Mouse (Mus musculus) lung, postnatal 14 days (tissue): ENCODE data around the gene Dock9.

Experiments used
- DNase-seq: peaks from one replicate; pipeline ENCODE4 v3.0.0; 2021

Dock9 gene

DNA sequence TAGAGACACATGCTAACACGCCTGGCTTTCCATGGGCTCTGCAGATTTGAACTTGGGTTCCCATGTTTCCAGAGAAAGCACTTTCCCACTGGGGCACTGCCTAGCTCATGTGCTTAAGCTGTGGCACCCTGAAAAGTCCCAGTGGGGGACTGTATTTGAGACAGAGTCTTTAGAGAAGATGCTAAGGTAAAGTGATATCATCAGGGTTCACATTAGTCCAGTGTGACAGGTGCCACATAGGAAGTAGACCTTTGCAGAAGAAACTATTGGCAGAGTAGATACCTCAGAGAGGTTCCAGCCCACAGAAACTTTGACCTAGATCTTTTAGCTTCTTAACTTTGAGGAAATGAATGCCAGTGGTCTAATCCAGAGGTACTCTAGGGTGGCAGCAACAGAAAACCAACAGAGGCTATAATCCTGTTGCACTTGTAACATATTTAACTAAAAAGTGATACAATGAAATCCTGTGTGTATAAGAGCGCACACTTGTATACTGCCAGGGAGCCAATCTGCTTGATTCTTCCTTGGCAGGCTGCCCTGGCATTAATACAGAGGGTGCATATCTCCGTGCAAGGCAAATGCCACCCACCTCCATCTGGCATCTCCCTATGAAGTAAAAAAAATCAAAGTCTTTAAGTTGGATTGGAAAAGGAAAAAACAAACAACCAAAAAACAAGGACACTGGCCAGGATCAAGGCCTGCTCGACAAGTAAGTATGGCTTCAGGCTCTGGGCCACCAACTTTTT lies 179.8 kb downstream of the Dock9 start:
- DNase-seq = no peak

DNA sequence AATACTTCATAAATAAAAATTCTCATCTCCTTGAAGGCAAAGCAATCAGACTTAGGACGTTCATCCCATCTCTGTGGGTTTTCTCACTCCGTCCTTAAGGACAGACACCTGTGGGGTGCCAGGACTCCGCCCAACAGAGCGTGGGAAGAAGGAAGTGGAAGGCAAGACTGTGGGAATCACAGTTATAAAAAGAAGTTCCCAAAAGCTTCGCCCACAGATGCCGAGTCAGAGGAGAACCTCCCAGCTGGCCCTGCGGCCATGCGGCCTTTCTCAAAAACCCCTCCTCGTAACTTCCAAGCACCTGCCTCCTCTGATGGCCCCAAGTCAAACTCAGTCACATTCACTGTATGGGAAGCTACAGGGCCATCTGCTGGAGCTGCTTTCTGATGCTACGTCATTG lies 182.2 kb downstream of the Dock9 start:
- DNase-seq = no peak

DNA sequence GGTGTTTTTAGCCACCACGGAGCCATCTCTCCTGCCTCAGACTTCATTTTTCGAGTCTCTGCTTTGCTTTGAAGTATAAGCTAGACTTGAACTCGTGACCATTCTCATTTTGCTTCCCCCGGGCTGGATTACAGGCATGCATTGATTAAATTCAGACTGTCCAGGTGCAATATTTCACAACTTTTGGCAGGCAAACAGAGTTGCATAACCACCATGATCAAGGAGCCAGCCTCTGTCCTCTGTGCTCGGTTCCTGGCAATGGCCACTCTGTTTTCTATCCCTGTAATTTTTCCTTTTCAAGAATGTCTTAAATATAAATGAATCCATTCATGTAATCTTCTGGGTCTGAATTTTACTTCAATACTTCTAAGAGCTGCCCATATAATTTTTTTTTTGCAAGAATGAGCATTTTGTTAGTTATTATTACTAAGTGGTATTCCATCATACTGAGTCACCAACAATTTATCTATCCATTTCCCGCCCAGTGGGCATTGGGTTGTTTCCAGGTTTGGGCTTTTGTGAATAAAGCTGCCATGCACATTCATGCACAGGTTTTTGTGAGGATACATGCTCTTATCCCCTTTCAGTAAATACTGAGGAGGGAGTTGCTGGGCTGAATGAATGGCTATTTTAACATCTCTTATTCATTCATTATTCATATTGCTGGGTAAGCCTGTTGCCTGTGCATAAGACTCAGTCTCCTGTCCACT lies 183.0 kb downstream of the Dock9 start:
- peak; percentile 62 for DNase-seq

DNA sequence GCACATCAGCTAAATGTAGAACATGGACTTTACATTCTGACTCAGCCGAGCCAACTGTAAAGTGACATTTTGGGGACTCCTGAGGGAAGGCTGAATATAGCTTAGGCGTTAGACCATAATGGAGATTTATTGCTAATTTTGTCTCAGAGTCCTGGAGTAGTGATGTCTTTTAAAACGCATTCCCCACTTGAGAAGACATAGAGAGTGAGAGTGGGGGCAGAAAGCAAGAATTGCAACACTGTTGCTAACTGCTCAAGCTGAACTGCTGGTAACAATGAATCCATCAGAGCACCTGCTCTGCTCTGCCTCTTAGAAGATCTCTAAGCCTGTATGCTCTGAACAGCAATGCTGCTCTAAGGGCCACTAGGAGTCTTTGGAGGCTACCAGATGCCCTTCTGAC lies 184.1 kb downstream of the Dock9 start:
- DNase-seq = no peak

DNA sequence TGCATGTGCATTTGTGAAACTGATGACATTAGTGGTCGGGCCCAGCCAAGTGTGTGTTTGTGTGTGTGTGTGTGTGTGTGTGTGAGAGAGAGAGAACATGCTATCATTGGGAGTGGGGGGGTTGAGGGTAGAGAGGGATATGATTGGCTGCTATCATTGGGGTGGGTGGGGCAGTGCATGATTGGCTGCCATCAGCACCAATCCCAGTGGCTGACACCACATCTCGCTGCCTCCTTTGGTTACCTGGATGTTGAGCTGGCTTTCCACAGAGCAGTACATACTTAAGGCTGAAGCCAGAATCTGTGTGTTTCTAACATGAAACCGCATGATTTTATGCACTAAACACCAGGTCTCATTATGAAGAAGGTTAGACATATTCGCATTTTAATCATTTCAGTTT lies 184.7 kb downstream of the Dock9 start:
- no peak for DNase-seq

DNA sequence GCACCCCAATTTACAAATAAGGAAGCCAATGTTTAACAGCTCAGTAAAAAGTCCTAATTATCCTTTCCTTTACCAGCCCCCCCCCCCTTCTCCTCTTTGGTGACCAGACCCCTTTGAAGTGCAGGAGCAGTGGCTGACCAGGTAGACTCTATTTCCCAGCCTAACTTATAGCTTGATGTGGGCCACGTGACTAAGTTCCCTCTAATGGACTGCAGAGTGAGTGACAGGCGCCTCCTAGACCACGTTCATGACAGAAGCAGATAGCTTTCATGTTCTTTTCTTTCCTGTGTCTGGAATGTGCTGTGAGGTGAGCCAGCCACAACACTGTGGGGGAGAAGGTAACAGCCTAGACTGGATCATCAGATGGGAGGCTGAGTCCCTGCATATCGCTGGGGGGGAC lies 186.1 kb downstream of the Dock9 start:
- no peak for DNase-seq

DNA sequence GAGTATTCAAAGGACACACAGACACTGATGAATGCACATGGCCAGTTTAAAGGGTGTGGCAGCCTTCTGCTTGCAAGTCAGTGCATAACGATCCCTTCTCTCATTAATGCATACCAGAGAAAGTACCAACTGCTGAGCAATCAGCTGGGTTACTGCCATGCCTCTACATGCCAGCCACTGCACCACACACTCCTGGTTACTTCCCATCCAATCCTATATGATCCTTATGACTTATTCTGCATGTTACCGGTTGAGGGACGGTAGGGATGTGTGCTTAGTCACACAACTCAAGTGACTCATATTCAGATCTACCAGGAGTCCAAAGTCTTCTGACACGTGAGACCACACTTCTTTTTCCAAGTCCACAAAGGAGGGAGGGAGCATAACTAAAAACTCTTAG lies 186.5 kb downstream of the Dock9 start:
- no peak for DNase-seq

DNA sequence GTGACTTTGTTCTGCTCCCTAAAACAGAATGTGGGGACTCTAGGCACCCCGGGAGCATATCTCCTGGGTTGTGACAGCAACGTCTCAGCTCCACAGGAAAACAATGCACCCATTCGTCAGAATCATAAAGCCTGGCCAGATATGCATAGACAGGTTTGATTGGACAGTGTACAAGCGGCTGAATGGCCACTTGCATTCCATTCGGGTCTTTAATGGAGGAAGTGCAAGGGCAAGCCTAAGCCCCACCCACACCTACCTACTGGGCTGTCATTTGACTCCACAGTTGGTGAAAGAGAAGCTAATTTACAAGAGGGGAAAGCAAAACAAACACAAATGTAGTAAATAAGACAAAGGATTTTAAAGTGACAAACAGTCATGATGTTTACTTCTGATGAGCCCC lies 189.1 kb downstream of the Dock9 start:
- no peak for DNase-seq

DNA sequence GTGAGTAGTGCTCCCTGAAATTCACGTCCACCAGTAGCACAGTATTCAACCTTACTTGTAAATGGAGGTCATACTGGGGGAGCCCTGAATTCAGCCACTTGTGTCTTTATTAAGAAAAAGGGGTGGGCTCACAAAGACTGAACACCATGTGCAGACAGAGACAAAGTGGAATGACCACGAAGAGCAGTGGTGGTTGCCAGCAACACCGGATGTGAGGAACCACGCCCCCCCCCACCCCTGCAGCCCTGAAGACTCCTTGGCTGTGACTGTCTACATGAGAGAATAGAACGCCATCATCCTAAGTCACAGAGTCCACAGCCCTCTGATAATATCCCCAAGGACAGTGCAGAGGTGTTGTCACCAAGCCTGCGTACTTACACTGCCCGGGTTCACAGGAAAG lies 191.2 kb downstream of the Dock9 start:
- no peak for DNase-seq

DNA sequence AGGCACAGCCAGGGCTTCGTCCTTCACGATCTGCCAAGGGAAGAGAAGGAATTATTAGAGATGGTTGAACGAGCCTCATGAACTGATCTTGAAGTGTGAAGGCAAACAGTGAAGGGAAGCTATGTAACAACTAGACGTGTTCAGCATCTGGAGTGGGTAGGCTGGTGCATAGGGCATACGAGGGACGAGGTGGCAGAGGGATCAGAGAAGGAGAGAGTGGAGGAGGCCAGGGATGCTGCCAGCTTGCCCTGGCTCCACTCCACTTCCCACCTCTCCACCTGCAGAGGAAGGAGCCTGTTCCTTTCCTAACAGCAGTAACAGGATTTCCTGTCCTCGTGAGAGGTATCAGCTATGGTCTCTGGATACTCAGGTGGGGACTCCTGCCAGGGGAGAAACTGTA lies 192.4 kb downstream of the Dock9 start:
- no peak for DNase-seq

DNA sequence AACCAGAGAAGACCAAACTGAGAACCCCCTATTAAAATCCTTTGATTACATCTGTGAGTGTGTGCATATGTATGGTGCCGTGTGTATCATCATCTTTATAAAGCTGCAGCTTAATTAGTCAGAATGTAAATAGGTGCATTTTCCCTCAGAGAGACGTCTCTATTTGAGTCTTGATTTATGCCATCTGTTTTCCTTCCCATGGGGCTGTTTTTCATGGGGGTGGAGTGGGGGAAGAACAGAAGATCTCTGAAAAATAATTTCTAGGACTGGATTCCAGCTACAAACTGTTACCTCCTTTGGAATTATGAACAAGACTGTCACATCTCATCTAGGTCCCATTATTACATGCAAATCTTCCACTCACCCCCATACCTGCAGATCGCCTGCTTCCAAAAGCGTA lies 193.1 kb downstream of the Dock9 start:
- DNase-seq = no peak

DNA sequence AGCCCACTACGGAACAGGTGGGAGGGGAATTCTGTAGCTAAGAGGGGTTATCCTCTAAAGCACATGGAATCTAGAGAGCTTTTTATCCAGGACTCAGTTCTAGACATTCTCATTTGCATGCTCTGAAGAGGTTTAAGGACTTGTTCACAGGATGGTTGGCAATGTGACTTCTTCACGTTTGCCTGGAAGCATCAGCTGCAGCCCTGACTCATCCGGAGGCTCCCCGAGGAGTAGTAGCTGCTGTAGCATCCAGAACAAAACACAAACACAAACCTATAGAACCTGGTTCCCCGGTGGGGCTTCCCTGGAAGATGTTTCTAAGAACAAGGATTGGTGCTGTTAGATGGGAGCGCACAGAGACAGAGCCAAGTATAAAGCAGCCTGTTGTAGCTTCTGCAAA lies 195.0 kb downstream of the Dock9 start:
- DNase-seq = no peak

DNA sequence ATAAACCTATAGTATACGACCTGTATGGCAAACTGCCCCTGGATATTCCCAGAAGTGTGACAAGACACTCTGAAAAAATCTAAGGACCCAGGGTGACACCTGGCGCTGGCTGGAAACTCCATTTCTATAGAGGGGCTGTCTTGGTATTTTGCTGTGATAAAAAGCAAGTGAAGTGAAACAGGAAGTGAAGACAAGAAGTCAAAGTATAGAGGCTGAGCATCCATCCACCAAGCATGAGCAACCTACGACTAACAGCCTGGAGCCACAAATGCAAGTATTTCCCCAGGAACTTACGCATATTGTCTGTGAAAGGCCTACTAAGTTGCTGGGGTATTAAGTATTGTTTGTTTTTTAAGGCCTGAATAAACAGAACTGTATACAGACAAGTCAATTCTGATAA lies 197.1 kb downstream of the Dock9 start:
- no peak for DNase-seq

DNA sequence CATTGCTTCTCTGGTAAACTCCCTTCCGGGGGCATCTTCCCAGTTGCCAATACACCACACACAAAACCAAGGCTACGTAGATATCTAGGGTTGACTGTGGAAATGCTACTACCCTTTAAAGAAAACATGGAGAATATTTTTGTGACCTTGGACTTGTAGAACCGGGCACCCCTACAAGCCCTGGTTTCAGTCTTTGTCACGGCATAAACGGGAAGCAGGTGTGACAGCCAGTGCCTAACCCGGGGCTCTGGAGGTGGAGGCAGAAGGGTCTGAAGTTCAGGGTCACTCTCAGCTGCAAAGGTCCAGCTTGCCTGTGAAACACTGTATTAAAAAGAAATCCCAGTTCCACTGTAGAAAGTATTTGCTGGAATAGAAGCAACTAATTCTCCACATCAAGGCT lies 200.6 kb downstream of the Dock9 start:
- DNase-seq = no peak

DNA sequence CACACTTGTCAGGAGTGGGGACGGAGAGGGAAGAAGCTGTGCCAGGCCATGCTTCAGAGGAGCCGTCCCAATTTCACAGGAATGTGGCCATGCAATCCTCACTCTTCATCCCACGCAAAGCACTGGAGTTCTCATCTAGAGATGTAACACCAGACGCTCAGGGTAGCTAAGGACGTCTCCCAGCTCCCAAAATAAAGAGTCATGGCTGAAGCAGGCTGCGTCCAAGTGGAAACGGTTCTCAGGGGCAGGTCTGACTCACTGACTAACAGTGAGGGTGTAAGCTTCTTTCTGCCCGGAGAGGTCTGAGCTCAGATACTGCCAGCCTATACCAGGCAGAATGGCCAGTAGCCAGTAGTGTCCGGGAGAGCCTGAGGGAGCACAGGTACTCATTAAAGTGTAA lies 201.0 kb downstream of the Dock9 start:
- no peak for DNase-seq

DNA sequence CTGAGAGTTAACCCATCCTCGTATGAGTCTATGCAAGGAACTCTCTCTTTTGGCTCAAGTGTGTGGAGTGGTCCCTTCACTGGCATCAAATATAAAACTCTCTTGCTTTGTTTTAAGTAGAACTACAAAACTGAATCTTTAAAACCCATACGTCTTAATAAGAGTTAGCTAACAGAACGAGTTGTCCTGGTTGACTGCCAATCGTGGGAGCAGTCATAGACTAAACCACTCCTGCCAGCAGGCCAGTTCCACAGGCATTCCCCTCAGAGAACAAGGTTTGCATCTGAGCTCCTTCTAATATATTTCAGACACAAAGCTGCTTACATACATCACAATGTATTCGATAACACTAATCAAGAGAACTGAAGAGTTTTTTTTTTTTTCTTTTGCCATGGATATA lies 203.0 kb downstream of the Dock9 start:
- no peak for DNase-seq

DNA sequence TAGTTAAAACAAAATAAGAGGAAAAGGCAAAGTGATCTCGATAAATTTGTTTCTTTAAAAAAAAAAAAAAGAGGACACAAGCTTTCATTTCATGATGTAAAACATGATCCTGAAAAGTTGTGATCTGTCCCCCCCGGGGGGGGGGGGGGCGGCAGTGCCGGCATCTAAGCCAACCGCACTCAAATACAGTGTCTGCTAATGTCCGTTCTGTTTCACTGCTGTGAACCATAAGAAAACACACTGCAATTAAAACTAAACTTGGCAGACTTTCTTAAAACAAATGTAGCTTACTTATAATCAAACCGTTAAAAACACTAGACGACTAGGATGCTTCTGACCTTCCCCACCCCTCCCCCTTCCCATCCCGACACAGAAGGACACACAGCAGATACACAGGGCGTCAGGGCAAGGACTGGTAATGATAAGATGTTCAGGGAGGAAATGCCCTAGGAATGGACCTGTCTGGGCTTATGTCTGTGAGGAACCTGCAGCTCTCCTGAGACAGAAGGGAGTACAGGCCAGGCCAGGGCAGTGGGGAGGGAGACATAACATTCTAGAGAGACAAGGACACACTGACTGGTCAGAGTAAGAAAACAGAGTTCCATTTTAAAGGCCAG lies 204.2 kb downstream of the Dock9 start:
- DNase-seq = no peak

DNA sequence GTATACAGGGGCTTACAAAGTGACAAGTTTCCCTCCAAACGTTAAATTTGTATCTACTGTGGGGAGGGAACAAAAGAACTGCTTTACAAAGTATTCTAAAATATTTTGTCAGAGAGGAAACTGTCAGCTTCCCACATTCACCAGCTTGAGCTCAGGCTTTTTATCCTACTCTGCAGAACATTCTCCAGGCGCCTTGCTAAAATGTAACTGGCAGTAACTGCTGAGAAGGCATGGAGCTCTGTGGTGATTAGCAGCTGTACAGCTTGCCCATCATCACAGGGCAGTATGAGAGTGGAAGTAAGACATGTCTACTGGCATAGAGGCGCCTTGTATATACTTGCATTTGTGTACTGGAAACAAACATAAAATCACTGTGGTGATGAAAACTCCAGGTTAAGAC lies 204.7 kb downstream of the Dock9 start:
- DNase-seq = no peak

DNA sequence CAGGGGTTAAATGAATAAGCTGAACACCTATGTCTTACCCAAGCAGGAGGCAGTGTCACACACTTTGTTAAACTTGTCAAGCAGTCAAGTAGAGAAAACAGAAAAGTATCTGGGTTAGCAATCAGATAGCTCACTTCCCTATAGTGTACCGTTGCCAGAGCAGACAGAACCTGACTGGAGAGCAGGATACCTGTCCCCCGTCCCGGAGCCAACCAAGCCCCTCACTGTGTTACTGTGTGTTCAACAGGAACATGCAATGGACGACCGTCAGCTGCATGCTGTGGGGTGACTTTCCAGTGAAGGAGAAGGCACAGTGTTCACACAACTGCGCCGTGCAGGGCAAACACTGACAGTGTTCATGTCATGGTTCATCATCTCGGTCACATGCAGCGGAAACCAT lies 205.3 kb downstream of the Dock9 start:
- no peak for DNase-seq

DNA sequence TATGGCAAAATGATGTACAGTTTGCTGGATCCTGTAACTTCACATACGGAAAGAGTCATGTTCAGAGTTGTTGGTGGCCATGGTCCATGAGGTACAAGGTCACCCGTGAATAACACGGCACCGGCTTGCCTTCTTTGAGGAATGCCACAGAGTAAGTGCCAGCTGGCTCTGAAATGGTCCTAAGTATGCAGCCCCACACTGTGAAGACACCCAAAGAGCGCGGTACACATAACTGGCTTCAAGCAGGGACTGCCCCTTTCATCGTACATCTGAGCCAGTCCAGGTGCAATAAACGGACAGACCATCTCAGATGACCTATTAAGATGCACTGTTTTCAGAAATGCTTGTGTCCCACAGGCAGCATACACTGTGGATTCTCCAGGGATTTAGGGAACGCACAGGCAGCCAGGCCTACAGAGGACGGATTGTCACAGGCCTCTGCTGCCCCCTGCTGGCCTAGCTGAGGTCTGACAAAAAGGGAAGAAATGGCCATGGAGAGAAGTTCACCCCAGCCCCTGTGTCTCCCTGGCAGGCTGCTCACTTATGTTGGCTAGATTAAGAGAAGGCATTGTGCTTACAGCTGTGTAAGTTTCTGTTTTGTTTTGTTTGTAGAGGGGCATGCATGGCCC lies 208.4 kb downstream of the Dock9 start:
- DNase-seq = peak; percentile 75

DNA sequence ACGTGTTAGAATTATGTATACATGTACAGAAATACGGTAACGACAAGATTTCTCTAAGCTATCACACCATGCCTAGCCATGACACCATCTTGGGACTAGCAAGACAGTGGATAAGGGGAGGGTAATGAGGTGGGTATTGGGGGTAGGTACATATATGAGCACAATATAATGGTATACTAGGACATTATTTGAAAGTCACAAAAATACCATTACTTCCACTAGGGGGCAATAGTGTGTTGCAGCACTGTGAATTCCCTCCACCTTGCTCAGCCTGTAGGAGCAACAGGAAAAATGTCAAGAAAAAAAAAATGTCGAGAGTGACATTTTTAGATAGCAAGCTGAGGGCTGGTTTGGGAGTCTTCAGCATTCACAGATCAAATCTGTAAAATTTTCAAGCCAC lies 209.2 kb downstream of the Dock9 start:
- DNase-seq = no peak

DNA sequence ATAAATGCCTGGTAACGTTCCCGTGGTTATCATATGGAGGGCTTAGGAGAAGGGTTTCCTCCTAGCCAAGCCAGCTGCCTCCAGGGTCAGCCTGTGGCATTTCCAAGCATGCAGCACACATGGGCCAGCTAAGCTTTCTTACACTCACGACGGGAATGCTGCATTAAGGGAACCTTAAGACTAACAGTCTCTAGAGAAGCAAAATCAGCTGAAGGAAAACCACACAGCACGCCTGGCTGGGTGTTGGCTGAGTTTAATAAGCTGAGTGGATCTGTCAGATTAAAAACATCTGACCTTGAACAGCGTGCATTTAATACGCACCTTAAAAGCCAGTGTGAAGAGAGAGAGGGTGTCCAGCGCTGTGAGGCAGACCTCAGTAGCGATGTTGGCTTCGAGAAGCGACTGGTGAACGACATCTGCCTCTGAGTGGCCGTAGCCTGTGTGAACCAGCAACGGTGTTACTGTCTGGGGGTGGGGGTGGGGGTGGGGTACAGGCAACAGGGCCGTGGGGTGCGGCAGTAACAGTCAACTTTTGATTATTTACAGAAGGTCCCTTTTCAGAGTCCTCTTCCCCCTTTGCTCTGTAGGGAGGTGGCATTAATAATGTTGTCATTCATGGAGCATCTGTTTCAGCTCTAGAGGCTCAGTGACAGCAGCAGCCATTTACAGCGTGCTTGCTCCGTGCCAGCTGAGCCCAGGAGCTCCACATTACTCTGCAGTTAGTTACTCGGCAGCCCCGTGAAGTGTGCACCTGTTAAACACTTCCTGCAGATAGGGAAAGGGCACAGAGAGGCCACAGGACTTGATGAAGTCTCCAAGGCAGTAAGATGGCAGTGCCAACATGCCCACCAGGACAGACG lies 211.5 kb downstream of the Dock9 start:
- DNase-seq = no peak

DNA sequence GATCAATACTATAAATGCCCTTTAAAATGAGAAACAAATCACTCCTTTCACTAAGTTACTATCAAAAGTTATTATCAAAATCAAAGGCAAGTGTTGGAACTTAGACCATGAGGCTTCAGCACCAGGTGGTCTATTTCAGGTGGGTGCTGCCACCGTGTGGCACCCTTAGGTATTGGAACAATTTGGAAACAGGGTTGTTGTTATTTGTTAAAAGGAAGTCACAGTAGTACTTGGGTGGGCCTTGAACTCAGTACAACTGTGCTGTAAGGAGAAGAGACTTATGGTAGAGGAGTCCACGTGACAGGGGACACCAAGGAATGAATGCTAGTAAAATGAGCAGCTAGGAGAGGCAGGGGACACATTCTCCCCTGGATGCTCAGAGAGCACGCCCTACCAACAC lies 218.6 kb downstream of the Dock9 start:
- peak; percentile 66 for DNase-seq
